Mouse (Mus musculus) B cell, adult 67 days (primary cell): ENCODE results near the gene Rfpl4b. TPM values are rescaled to one million over a fixed set of nuclear protein-coding genes. Genes with fewer than 3 reads are reported as not detected.

Source experiments
- total RNA-seq, 2 experiments: library from RNA; stranded (reverse); gene quantifications; 4 replicates each; pipeline ENCODE4 v1.2.4; 2023

Gene Rfpl4b
- total RNA-seq = not detected

GRCm38 (mm10) chr10:38821679-38822078 is at the start of gene Rfpl4b:
TSS of gene Rfpl4b (minus strand) at chr10:38821779.

Other genes with a start within 250 kb of the Rfpl4b start
- not detected for gene Lama4, start 143.7 kb upstream of the Rfpl4b start, total RNA-seq